Mouse (Mus musculus) heart, embryonic 16.5 days (tissue): Measurements from ENCODE around the gene Bdkrb2. TPM values are rescaled to one million over a fixed set of nuclear protein-coding genes. Genes with fewer than 3 reads are reported as not detected.

ENCODE experiments used
- ATAC-seq: fragments of 200-750 bp; cut with Nextera tagmentation; replicated peaks from 2 replicates; pipeline ENCODE4 v1.8.0; 2017; ENCODE audit warnings: moderate number of reproducible peaks; ENCODE audit not compliant: insufficient read depth, low FRiP score; ENCODE audit errors: extremely low read depth
- H3K27ac ChIP-seq: fragments of 300-500 bp; sonication (generic); 2 replicates; pipeline ENCODE4 v1.5.1; 2014; ENCODE audit warnings: mild to moderate bottlenecking, low read length, control low read depth, moderate library complexity
- H3K27me3 ChIP-seq: fragments of 300-500 bp; sonication (generic); 2 replicates; pipeline ENCODE4 v1.6.1; 2014; ENCODE audit warnings: low read length, mixed read lengths; ENCODE audit not compliant: control insufficient read depth, insufficient read depth
- H3K36me3 ChIP-seq: fragments of 300-500 bp; sonication (generic); 2 replicates; pipeline ENCODE4 v1.6.1; 2014; ENCODE audit not compliant: control insufficient read depth, insufficient read depth
- H3K4me1 ChIP-seq: fragments of 300-500 bp; sonication (generic); 2 replicates; pipeline ENCODE4 v1.6.1; 2014; ENCODE audit warnings: low read length, mixed read lengths; ENCODE audit not compliant: control insufficient read depth, insufficient read depth
- H3K4me2 ChIP-seq: fragments of 300-500 bp; sonication (generic); 2 replicates; pipeline ENCODE4 v1.6.1; 2014; ENCODE audit warnings: low read depth, mild to moderate bottlenecking, control low read depth, low read length
- H3K4me3 ChIP-seq: fragments of 300-500 bp; sonication (generic); 2 replicates; pipeline ENCODE4 v1.5.1; 2014; ENCODE audit warnings: mild to moderate bottlenecking, control low read depth, low read length
- H3K9ac ChIP-seq: fragments of 300-500 bp; sonication (generic); 2 replicates; pipeline ENCODE4 v1.6.1; 2014; ENCODE audit warnings: low read length, control low read depth
- H3K9me3 ChIP-seq: fragments of 300-500 bp; sonication (generic); replicated peaks from 2 replicates; pipeline ENCODE4 v1.6.1; 2016; ENCODE audit warnings: low read length; ENCODE audit not compliant: control insufficient read depth
- WGBS: fragments of 180-500 bp; shearing (Covaris S2); extraction: QIAGEN DNeasy Blood & Tissue Kit; methylation state at CpG from one replicate; pipeline ENCODE4 v1.1.7; 2014; 5-methylcytosine and 5-hydroxymethylcytosine counted together
- polyA plus RNA-seq: library from polyadenylated mRNA; unstranded; fragments of >200 nt; fragmentation: Nextera tagmentation; extraction: Ambion mirVana; gene quantifications from 2 replicates; pipeline ENCODE4 v1.2.1, GENCODE M21; 2015

Gene Bdkrb2
- polyA plus RNA-seq, 1 experiment from 2014 or later: 1.2 TPM

GRCm38 (mm10) chr12:105549835-105550802 lies 12.9 kb upstream of the Bdkrb2 start:
- Histone ChIP-seq H3K4me1 (peaks cover 43% of the 10 kb centered on the region), H3K9me3 (no peaks in the 10 kb centered on the region), H3K27me3 (0 out of 2 replicates have a peak, but pooled peaks cover 2% of the 10 kb centered on the region), H3K4me3 (no peak overlapping the region), H3K36me3 (no peaks in the 10 kb centered on the region), H3K9ac (no peak overlapping the region), H3K4me2 (no peak overlapping the region), H3K27ac (no peak overlapping the region)
- no peak for ATAC-seq
- WGBS: 74% methylated on average over 4 of the region's 4 CpGs

GRCm38 (mm10) chr12:105551551-105551989 lies 11.5 kb upstream of the Bdkrb2 start:
- Histone ChIP-seq H3K27ac (no peak overlapping the region), H3K4me1 (peaks cover 48% of the 10 kb centered on the region)
- 20% methylated on average over 6 of the region's 6 CpGs for WGBS

GRCm38 (mm10) chr12:105554151-105554772 lies 8.8 kb upstream of the Bdkrb2 start:
- H3K4me2 ChIP-seq: 0 out of 2 replicates have a peak overlapping the region, but pooled peaks have one; percentile 13
- H3K27me3 ChIP-seq: no peaks in the 10 kb centered on the region
- H3K9me3 ChIP-seq: no peaks in the 10 kb centered on the region
- WGBS: 32% methylated on average over 8 of the region's 8 CpGs
- peaks cover 47% of the 10 kb centered on the region for H3K4me1 ChIP-seq
- H3K9ac ChIP-seq: no peak overlapping the region
- no peak overlapping the region for H3K4me3 ChIP-seq
- peak overlapping the region; percentile 23; the same call in 1 of the 2 replicates for H3K27ac ChIP-seq
- ATAC-seq: no peak
- no peaks in the 10 kb centered on the region for H3K36me3 ChIP-seq

More at GRCm38 (mm10) chr12:105551551-105551989, 11.5 kb upstream of the Bdkrb2 start:
- Histone ChIP-seq H3K9me3 (no peaks in the 10 kb centered on the region), H3K4me3 (no peak overlapping the region), H3K27me3 (0 out of 2 replicates have a peak, but pooled peaks cover 2% of the 10 kb centered on the region), H3K36me3 (no peaks in the 10 kb centered on the region), H3K9ac (no peak overlapping the region), H3K4me2 (no peak overlapping the region)
- ATAC-seq: no peak

GRCm38 (mm10) chr12:105555172-105555571 lies 7.9 kb upstream of the Bdkrb2 start:
- peak overlapping the region; percentile 40 for H3K27ac ChIP-seq

GRCm38 (mm10) chr12:105557250-105557925 lies 5.6 kb upstream of the Bdkrb2 start:
- peaks cover 47% of the 10 kb centered on the region for H3K4me1 ChIP-seq
- H3K4me2 ChIP-seq: no peak overlapping the region
- peaks cover 8% of the 10 kb centered on the region for H3K27me3 ChIP-seq
- WGBS: 51% methylated on average over 7 of the region's 7 CpGs
- no peak overlapping the region for H3K9ac ChIP-seq
- no peak overlapping the region for H3K4me3 ChIP-seq
- no peaks in the 10 kb centered on the region for H3K9me3 ChIP-seq
- peak; percentile 42 for ATAC-seq
- H3K27ac ChIP-seq: peak overlapping the region; percentile 43
- no peaks in the 10 kb centered on the region for H3K36me3 ChIP-seq

More at GRCm38 (mm10) chr12:105555172-105555571, 7.9 kb upstream of the Bdkrb2 start:
- Histone ChIP-seq H3K4me2 (0 out of 2 replicates have a peak overlapping the region, but pooled peaks have one; percentile 19), H3K9ac (no peak overlapping the region), H3K27me3 (0 out of 2 replicates have a peak, but pooled peaks cover 3% of the 10 kb centered on the region), H3K36me3 (no peaks in the 10 kb centered on the region), H3K4me1 (peaks cover 47% of the 10 kb centered on the region), H3K9me3 (no peaks in the 10 kb centered on the region), H3K4me3 (no peak overlapping the region)
- ATAC-seq: peak; percentile 21; the same call in 1 of the 2 replicates
- 41% methylated on average over 5 of the region's 5 CpGs for WGBS

- peaks cover 13% of the 10 kb centered on the region for H3K27me3 ChIP-seq
- H3K4me3 ChIP-seq: no peak overlapping the region
- no peak overlapping the region for H3K4me2 ChIP-seq
- H3K9ac ChIP-seq: no peak overlapping the region
- no peaks in the 10 kb centered on the region for H3K36me3 ChIP-seq
- no peak for ATAC-seq
- 41% methylated on average over 8 of the region's 8 CpGs for WGBS
- no peaks in the 10 kb centered on the region for H3K9me3 ChIP-seq
- H3K4me1 ChIP-seq: peaks cover 43% of the 10 kb centered on the region
- no peak overlapping the region for H3K27ac ChIP-seq
Measured at GRCm38 (mm10) chr12:105561007-105561534, 2.0 kb upstream of the Bdkrb2 start.

GRCm38 (mm10) chr12:105562056-105562820 lies 788 bp upstream of the Bdkrb2 start:
- ATAC-seq: no peak
- Histone ChIP-seq H3K36me3 (no peaks in the 10 kb centered on the region; the same call in 1 of the 2 replicates), H3K9me3 (peaks cover 6% of the 10 kb centered on the region), H3K4me1 (peaks cover 32% of the 10 kb centered on the region), H3K9ac (peak overlapping the region; percentile 60; the same call in 1 of the 2 replicates), H3K4me3 (peak overlapping the region; percentile 51), H3K4me2 (peak overlapping the region; percentile 73), H3K27me3 (peaks cover 13% of the 10 kb centered on the region), H3K27ac (no peak overlapping the region)
- 35% methylated on average over 8 of the region's 8 CpGs for WGBS
